Mouse (Mus musculus) heart, adult 9 months (tissue): ENCODE measurements around the gene Fbxw11.
"Not testable (repeated sequence)": the region's sequence is repeated elsewhere in the genome, so short reads cannot be mapped to it uniquely, and the experiment has no call there.

Source experiments
- DNase-seq, 2 experiments: peaks; one replicate each; pipeline ENCODE4 v3.0.0; 2022; ENCODE audit warnings: low spot score in 2 of 2

Gene Fbxw11

GRCm38 (mm10) chr11:32708739-32709501 is 66.4 kb downstream of the Fbxw11 start:
- DNase-seq = no peak

- peak in 1 of 2 experiments; percentile 60 for DNase-seq
These were observed 67.0 kb downstream of the Fbxw11 start for GRCm38 (mm10) chr11:32709563-32709962.

- no peak for DNase-seq
These were observed 71.7 kb downstream of the Fbxw11 start for GRCm38 (mm10) chr11:32714230-32714629.

GRCm38 (mm10) chr11:32714896-32715295 is 72.4 kb downstream of the Fbxw11 start:
- no peak for DNase-seq

- no peak for DNase-seq
These were observed 73.0 kb downstream of the Fbxw11 start for GRCm38 (mm10) chr11:32715495-32715894.

- no peak for DNase-seq
These were observed 73.4 kb downstream of the Fbxw11 start for GRCm38 (mm10) chr11:32715970-32716369.

GRCm38 (mm10) chr11:32716876-32717275 is 74.4 kb downstream of the Fbxw11 start:
- DNase-seq = no peak

GRCm38 (mm10) chr11:32717711-32718110 is 75.2 kb downstream of the Fbxw11 start:
- not testable (repeated sequence) for DNase-seq

- no peak for DNase-seq
These were observed 75.8 kb downstream of the Fbxw11 start for GRCm38 (mm10) chr11:32718371-32718770.

GRCm38 (mm10) chr11:32718979-32719378 is 76.5 kb downstream of the Fbxw11 start:
- DNase-seq = no peak

- no peak for DNase-seq
These were observed 80.1 kb downstream of the Fbxw11 start for GRCm38 (mm10) chr11:32722653-32723052.

GRCm38 (mm10) chr11:32723287-32723686 is 80.8 kb downstream of the Fbxw11 start:
- DNase-seq = no peak

- no peak for DNase-seq
These were observed 82.6 kb downstream of the Fbxw11 start for GRCm38 (mm10) chr11:32725171-32725570.

- no peak for DNase-seq
These were observed 89.9 kb downstream of the Fbxw11 start for GRCm38 (mm10) chr11:32732467-32732866.

GRCm38 (mm10) chr11:32733195-32733594 is 90.7 kb downstream of the Fbxw11 start:
- no peak for DNase-seq

GRCm38 (mm10) chr11:32736371-32736770 is 93.8 kb downstream of the Fbxw11 start:
- no peak for DNase-seq

- no peak for DNase-seq
These were observed 95.2 kb downstream of the Fbxw11 start for GRCm38 (mm10) chr11:32737729-32738128.

- DNase-seq = no peak
These were observed 101.4 kb downstream of the Fbxw11 start for GRCm38 (mm10) chr11:32743891-32744290.

- DNase-seq = no peak
These were observed 101.9 kb downstream of the Fbxw11 start for GRCm38 (mm10) chr11:32744463-32744862.

GRCm38 (mm10) chr11:32745466-32745865 is 102.9 kb downstream of the Fbxw11 start:
- DNase-seq = no peak

GRCm38 (mm10) chr11:32746036-32746435 is 103.5 kb downstream of the Fbxw11 start:
- DNase-seq = no peak

GRCm38 (mm10) chr11:32746475-32746874 is 104.0 kb downstream of the Fbxw11 start:
- DNase-seq = no peak

- DNase-seq = no peak
These were observed 106.3 kb downstream of the Fbxw11 start for GRCm38 (mm10) chr11:32748800-32749199.
